Mouse (Mus musculus) myocyte (in vitro differentiated cells): ENCODE data around the gene Rad17. TPM values are rescaled to one million over a fixed set of nuclear protein-coding genes. Genes with fewer than 3 reads are reported as not detected.

Source experiments
- H3K27me3 ChIP-seq: one replicate; pipeline ENCODE4 v1.6.1; 2011; ENCODE audit not compliant: control insufficient read depth, insufficient read depth, insufficient read length
- H3K36me3 ChIP-seq: one replicate; pipeline ENCODE4 v1.6.1; 2011; ENCODE audit not compliant: control insufficient read depth, insufficient read depth
- H3K4me2 ChIP-seq: one replicate; pipeline ENCODE4 v1.6.1; 2011; ENCODE audit warnings: low read depth, control low read depth
- H3K4me3 ChIP-seq: one replicate; pipeline ENCODE4 v1.5.1; 2011; ENCODE audit warnings: mild to moderate bottlenecking, control low read depth, moderate library complexity
- H3K79me2 ChIP-seq: one replicate; pipeline ENCODE4 v1.6.1; 2011; ENCODE audit not compliant: control insufficient read depth, insufficient read depth
- H3ac ChIP-seq: one replicate; pipeline ENCODE4 v1.6.1; 2011; ENCODE audit not compliant: control insufficient read depth, insufficient read length
- CEBPB ChIP-seq: IDR thresholded peaks from 2 replicates; pipeline ENCODE4 v1.6.1; 2011; ENCODE audit warnings: mild to moderate bottlenecking, moderate library complexity; ENCODE audit not compliant: poor library complexity, insufficient read depth, severe bottlenecking
- E2F4 ChIP-seq: IDR thresholded peaks from one replicate; pipeline ENCODE4 v1.6.1; 2011; ENCODE audit warnings: mild to moderate bottlenecking, control low read depth, moderate library complexity; ENCODE audit not compliant: insufficient read depth
- MAX ChIP-seq: IDR thresholded peaks from one replicate; pipeline ENCODE4 v1.6.1; 2011; ENCODE audit warnings: low read depth, mild to moderate bottlenecking, control low read depth
- MYOD1 ChIP-seq, 3 experiments: IDR thresholded peaks; one replicate each; pipeline ENCODE4 v1.6.1; 2011; ENCODE audit warnings: control low read depth in 2 of 3, low read depth in 2 of 3, mild to moderate bottlenecking in 2 of 3, moderate library complexity in 1 of 3; ENCODE audit not compliant: insufficient read length in 2 of 3, control insufficient read depth in 1 of 3
- MYOG ChIP-seq, 3 experiments: IDR thresholded peaks; one replicate each; pipeline ENCODE4 v1.6.1; 2011; ENCODE audit warnings: control low read depth in 2 of 3, low read depth in 2 of 3, mild to moderate bottlenecking in 2 of 3; ENCODE audit not compliant: insufficient read length in 2 of 3, control insufficient read depth in 1 of 3, insufficient read depth in 1 of 3
- POLR2A ChIP-seq: IDR thresholded peaks from one replicate; pipeline ENCODE4 v1.6.1; 2011; ENCODE audit warnings: low read depth, mild to moderate bottlenecking, control low read depth, moderate library complexity; ENCODE audit not compliant: insufficient read length
- POLR2AphosphoS2 ChIP-seq: IDR thresholded peaks from one replicate; pipeline ENCODE4 v1.6.1; 2011; ENCODE audit warnings: low read depth, control low read depth; ENCODE audit not compliant: insufficient read length
- REST ChIP-seq: IDR thresholded peaks from one replicate; pipeline ENCODE4 v1.6.1; 2011; ENCODE audit warnings: mild to moderate bottlenecking, control low read depth, moderate library complexity; ENCODE audit not compliant: insufficient read depth, insufficient read length
- SRF ChIP-seq: IDR thresholded peaks from one replicate; pipeline ENCODE4 v1.6.1; 2011; ENCODE audit warnings: low read depth; ENCODE audit not compliant: control insufficient read depth, insufficient read length
- TCF12 ChIP-seq: IDR thresholded peaks from one replicate; pipeline ENCODE4 v1.6.1; 2011; ENCODE audit warnings: mild to moderate bottlenecking, control low read depth; ENCODE audit not compliant: poor library complexity, insufficient read depth, severe bottlenecking
- TCF3 ChIP-seq: IDR thresholded peaks from one replicate; pipeline ENCODE4 v1.6.1; 2011; ENCODE audit warnings: low read depth, control low read depth; ENCODE audit not compliant: insufficient read length
- USF1 ChIP-seq: IDR thresholded peaks from one replicate; pipeline ENCODE4 v1.6.1; 2011; ENCODE audit warnings: low read depth, mild to moderate bottlenecking, control low read depth, moderate library complexity
- polyA plus RNA-seq: library from polyadenylated mRNA; unstranded; fragments of >200 nt; fragmentation: generic; extraction: Trizol; gene quantifications from one replicate; pipeline ENCODE4 v1.2.1, GENCODE M21; 2012; ENCODE audit warnings: missing spikeins

Rad17 gene
- polyA plus RNA-seq, 1 experiment = 5.9 TPM

- no peak for TF ChIP-seq MYOG (IDR thresholded peaks at IDR 0.05; ENCODE audit: control insufficient read depth in 1 of 3, insufficient read depth in 1 of 3, insufficient read length in 2 of 3, low read depth in 2 of 3)
- TF ChIP-seq SRF = no peak
- TF ChIP-seq MYOD1 (IDR thresholded peaks at IDR 0.05; ENCODE audit: control insufficient read depth in 1 of 3, insufficient read length in 2 of 3, low read depth in 2 of 3) = no peak
- TF ChIP-seq E2F4 = no peak
- TF ChIP-seq POLR2AphosphoS2 = no peak
- no peak for TF ChIP-seq TCF3
- TF ChIP-seq REST = no peak
- TF ChIP-seq TCF12 = no peak
- peaks cover 4% of the 10 kb centered on the region for H3K36me3 ChIP-seq
These were observed 18.6 kb upstream of the Rad17 start, which contains the start of gene Ccdc125 for GRCm38 (mm10) chr13:100669291-100670022. Gene Ccdc125, plus strand, starts transcription at chr13:100669717.

GRCm38 (mm10) chr13:100659864-100660456 is 9.1 kb upstream of the Rad17 start:
- peaks cover 17% of the 10 kb centered on the region for H3K36me3 ChIP-seq
- no peaks in the 10 kb centered on the region for H3K27me3 ChIP-seq
- no peak overlapping the region for H3ac ChIP-seq
- TF ChIP-seq MAX (no peak), REST (no peak), E2F4 (no peak), POLR2A (no peak), TCF12 (no peak), POLR2AphosphoS2 (no peak), SRF (no peak), MYOG (IDR thresholded peaks at IDR 0.05; ENCODE audit: control insufficient read depth in 1 of 3, insufficient read depth in 1 of 3, insufficient read length in 2 of 3, low read depth in 2 of 3) (no peak), CEBPB (no peak), TCF3 (no peak), USF1 (no peak), MYOD1 (IDR thresholded peaks at IDR 0.05; ENCODE audit: control insufficient read depth in 1 of 3, insufficient read length in 2 of 3, low read depth in 2 of 3) (no peak)
- H3K79me2 ChIP-seq = peaks cover 39% of the 10 kb centered on the region
- no peak overlapping the region for H3K4me3 ChIP-seq
- H3K4me2 ChIP-seq = no peak overlapping the region

More at GRCm38 (mm10) chr13:100669291-100670022, 18.6 kb upstream of the Rad17 start, which contains the start of gene Ccdc125:
- no peak within 1 kb of the TSS for H3K4me2 ChIP-seq
- no peaks in the 10 kb centered on the region for H3K79me2 ChIP-seq
- H3K4me3 ChIP-seq = no peak within 1 kb of the TSS
- H3ac ChIP-seq = no peak within 1 kb of the TSS
- H3K27me3 ChIP-seq = no peaks in the 10 kb centered on the region

- Histone ChIP-seq H3ac (no peak overlapping the region), H3K36me3 (peaks cover 12% of the 10 kb centered on the region), H3K27me3 (no peaks in the 10 kb centered on the region), H3K79me2 (peaks cover 53% of the 10 kb centered on the region), H3K4me2 (no peak overlapping the region), H3K4me3 (no peak overlapping the region)
- TF ChIP-seq SRF (no peak), MYOD1 (IDR thresholded peaks at IDR 0.05; ENCODE audit: control insufficient read depth in 1 of 3, insufficient read length in 2 of 3, low read depth in 2 of 3) (no peak), TCF12 (no peak), REST (no peak)
These were observed 7.2 kb upstream of the Rad17 start for GRCm38 (mm10) chr13:100658091-100658490.

GRCm38 (mm10) chr13:100651439-100652186 is 762 bp upstream of the Rad17 start, which contains the start of gene Taf9:
Gene Taf9, plus strand, starts transcription at chr13:100651579.
- TF ChIP-seq POLR2A (peak; percentile 73), MYOG (IDR thresholded peaks at IDR 0.05; ENCODE audit: control insufficient read depth in 1 of 3, insufficient read depth in 1 of 3, insufficient read length in 2 of 3, low read depth in 2 of 3) (no peak), E2F4 (no peak), MAX (no peak), POLR2AphosphoS2 (peak; percentile 40), REST (no peak)
- peak within 1 kb of the TSS; percentile 81 for H3K4me3 ChIP-seq
- H3K36me3 ChIP-seq = peaks cover 4% of the 10 kb centered on the region
- H3K4me2 ChIP-seq = peak within 1 kb of the TSS; percentile 94
- H3K27me3 ChIP-seq = no peaks in the 10 kb centered on the region
- H3K79me2 ChIP-seq = peaks cover 54% of the 10 kb centered on the region
- peak within 1 kb of the TSS; percentile 48 for H3ac ChIP-seq
